Mouse (Mus musculus) left cerebral cortex, adult 9 months (tissue): ENCODE measurements around the gene Arsj.

ENCODE experiments used
- DNase-seq, 2 experiments: peaks; one replicate each; pipeline ENCODE4 v3.0.0; 2022; ENCODE audit warnings: low spot score in 2 of 2

Arsj gene

GRCm38 (mm10) chr3:126363568-126364505 lies at the start of gene Arsj:
Gene Arsj (plus strand): TSS chr3:126363684.
- DNase-seq: peak in 1 of 2 experiments; percentile 49

- no peak for DNase-seq
These were observed 38.5 kb upstream of the Arsj start for GRCm38 (mm10) chr3:126324872-126325498.

GRCm38 (mm10) chr3:126325891-126326627 lies 37.4 kb upstream of the Arsj start:
- DNase-seq: no peak

- DNase-seq: no peak
These were observed 36.7 kb upstream of the Arsj start for GRCm38 (mm10) chr3:126326628-126327325.

GRCm38 (mm10) chr3:126335329-126335728 lies 28.2 kb upstream of the Arsj start:
- no peak for DNase-seq

- DNase-seq: no peak
These were observed 18.7 kb upstream of the Arsj start for GRCm38 (mm10) chr3:126344745-126345144.

GRCm38 (mm10) chr3:126359760-126360159 lies 3.7 kb upstream of the Arsj start:
- no peak for DNase-seq

- no peak for DNase-seq
These were observed 1.1 kb upstream of the Arsj start for GRCm38 (mm10) chr3:126362392-126362791.

GRCm38 (mm10) chr3:126362931-126363525 lies 456 bp upstream of the Arsj start:
- DNase-seq: peak in 1 of 2 experiments; percentile 36

GRCm38 (mm10) chr3:126364555-126364954 lies 1.1 kb downstream of the Arsj start:
- no peak for DNase-seq

- no peak for DNase-seq
These were observed 7.1 kb downstream of the Arsj start for GRCm38 (mm10) chr3:126370571-126370970.

GRCm38 (mm10) chr3:126372815-126373545 lies 9.5 kb downstream of the Arsj start:
- DNase-seq: no peak

GRCm38 (mm10) chr3:126373721-126374120 lies 10.2 kb downstream of the Arsj start:
- DNase-seq: no peak

GRCm38 (mm10) chr3:126379252-126379651 lies 15.8 kb downstream of the Arsj start:
- DNase-seq: no peak

GRCm38 (mm10) chr3:126379702-126380101 lies 16.2 kb downstream of the Arsj start:
- DNase-seq: no peak

GRCm38 (mm10) chr3:126383276-126383675 lies 19.8 kb downstream of the Arsj start:
- no peak for DNase-seq

GRCm38 (mm10) chr3:126384657-126385438 lies 21.4 kb downstream of the Arsj start:
- peak in 1 of 2 experiments; percentile 29 for DNase-seq

- no peak for DNase-seq
These were observed 34.0 kb downstream of the Arsj start for GRCm38 (mm10) chr3:126397451-126397850.

GRCm38 (mm10) chr3:126397985-126398630 lies 34.6 kb downstream of the Arsj start:
- DNase-seq: no peak
